Mouse (Mus musculus): ENCODE measurements at regions not wholly inside any gene's neighbourhood (a gene's known extent, or its start where the extent isn't known, plus 50 kb on each side); places are given as distances from the start of the nearest gene placed in this dataset.
"Not testable (repeated sequence)": the region's sequence is repeated elsewhere in the genome, so short reads cannot be mapped to it uniquely, and the experiment has no call there.

GRCm38 (mm10) chr2:149283274-149283673, 121.6 kb upstream of the Cst10 start:
- no peak for TF ChIP-seq CTCF (IDR thresholded peaks at IDR 0.05)
- TF ChIP-seq POLR2A (IDR thresholded peaks at IDR 0.05; ENCODE audit: insufficient read depth, low read depth, low read length): no peak
- no peak for TF ChIP-seq EP300 (IDR thresholded peaks at IDR 0.05; ENCODE audit: insufficient read depth, low read depth, low read length)
- H3K4me1 ChIP-seq (ENCODE audit: control insufficient read depth, insufficient read depth, low read length): no peaks in the 10 kb centered on the region
- no peak overlapping the region for H3K4me3 ChIP-seq
- no peaks in the 10 kb centered on the region for H3K36me3 ChIP-seq (ENCODE audit: control insufficient read depth, insufficient read depth, low read length)
- H3K79me2 ChIP-seq (replicated peaks; ENCODE audit: control insufficient read depth, insufficient read depth, low read length): no peaks in the 10 kb centered on the region
- 69% methylated on average over 5 of the region's 5 CpGs for WGBS
- no peak overlapping the region for H3K9ac ChIP-seq (ENCODE audit: low read depth, low read length)
- intact Hi-C loops (cut with DNase I): no loop called here
- no peaks in the 10 kb centered on the region for H3K27me3 ChIP-seq (ENCODE audit: control insufficient read depth, insufficient read depth, low read length)
- H3K27ac ChIP-seq: no peak overlapping the region
- DNase-seq: no peak

DNA sequence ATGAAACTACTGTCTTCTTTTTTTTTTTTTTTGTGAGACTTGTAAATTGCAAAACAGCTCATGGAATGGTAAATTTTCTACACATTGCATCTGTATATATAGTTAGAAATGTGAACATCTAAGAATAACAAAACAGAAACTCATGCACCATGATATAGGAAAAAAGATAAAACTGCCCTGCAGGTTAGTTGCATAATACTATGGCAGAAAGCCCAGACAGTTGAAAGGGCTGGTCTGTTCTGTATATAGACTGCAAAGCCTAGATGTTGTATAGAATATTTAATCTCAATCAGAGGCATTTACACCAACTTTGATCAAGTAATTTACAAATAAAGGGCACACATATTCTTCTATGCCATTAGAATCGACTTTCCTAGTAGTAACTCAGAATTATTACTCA, 120.7 kb upstream of the Cst10 start:
- Histone ChIP-seq H3K27ac (no peak overlapping the region), H3K9ac (ENCODE audit: low read depth, low read length) (no peak overlapping the region), H3K79me2 (replicated peaks; ENCODE audit: control insufficient read depth, insufficient read depth, low read length) (no peaks in the 10 kb centered on the region), H3K4me1 (ENCODE audit: control insufficient read depth, insufficient read depth, low read length) (no peaks in the 10 kb centered on the region), H3K4me3 (no peak overlapping the region), H3K36me3 (ENCODE audit: control insufficient read depth, insufficient read depth, low read length) (no peaks in the 10 kb centered on the region), H3K27me3 (ENCODE audit: control insufficient read depth, insufficient read depth, low read length) (no peaks in the 10 kb centered on the region)
- intact Hi-C loops (cut with DNase I): no loop called here
- 41% methylated on average over 1 of the region's 1 CpGs for WGBS
- TF ChIP-seq CTCF (IDR thresholded peaks at IDR 0.05) (no peak), EP300 (IDR thresholded peaks at IDR 0.05; ENCODE audit: insufficient read depth, low read depth, low read length) (no peak), POLR2A (IDR thresholded peaks at IDR 0.05; ENCODE audit: insufficient read depth, low read depth, low read length) (no peak)
- no peak for DNase-seq

DNA sequence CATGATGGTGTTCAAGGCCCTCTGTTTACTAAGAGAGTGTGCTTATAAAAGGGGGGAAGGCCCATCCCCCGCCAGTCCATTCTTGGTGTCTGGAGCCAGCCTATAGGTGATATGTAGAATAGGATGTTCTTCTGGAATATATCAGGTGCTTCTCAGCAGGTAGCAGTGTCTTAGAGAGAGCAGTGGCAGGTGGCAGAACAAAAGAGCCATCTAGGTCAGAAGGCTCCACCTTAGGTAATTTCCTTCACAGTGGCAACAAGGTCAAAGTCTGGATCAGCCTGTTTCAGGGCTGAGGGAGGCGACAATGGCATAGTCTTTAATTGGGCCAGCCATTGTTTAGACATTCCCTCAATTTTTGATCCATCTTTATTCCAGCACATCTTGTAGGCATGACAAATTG, 107.9 kb upstream of the Cst10 start:
- intact Hi-C loops (cut with DNase I): not testable (repeated sequence)

DNA sequence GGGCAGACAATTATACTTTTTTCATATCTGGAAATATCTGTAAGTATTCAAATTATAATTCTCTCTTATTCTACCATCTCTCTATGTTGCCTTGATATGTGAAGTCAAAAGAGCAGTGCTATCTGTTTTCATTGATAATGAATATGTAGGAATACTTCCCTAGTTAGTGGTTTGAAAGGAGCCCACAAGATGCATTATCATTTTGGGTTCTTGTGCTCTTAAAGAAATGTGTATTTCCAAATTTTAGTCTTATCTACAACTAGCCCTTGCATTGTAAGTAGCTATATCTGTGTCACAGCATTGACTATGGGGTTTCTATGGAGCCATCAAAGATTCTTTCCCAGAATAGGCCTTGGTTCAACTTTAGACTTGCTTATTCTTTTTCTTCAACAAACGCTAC, 99.3 kb upstream of the Cst10 start:
- TF ChIP-seq POLR2A (IDR thresholded peaks at IDR 0.05; ENCODE audit: insufficient read depth, low read depth, low read length) (no peak), CTCF (IDR thresholded peaks at IDR 0.05) (no peak)

More for the DNA sequence above, 107.9 kb upstream of the Cst10 start:
- H3K27me3 ChIP-seq (ENCODE audit: control insufficient read depth, insufficient read depth, low read length); H3K4me3 ChIP-seq; H3K9ac ChIP-seq (ENCODE audit: low read depth, low read length); DNase-seq; H3K4me1 ChIP-seq (ENCODE audit: control insufficient read depth, insufficient read depth, low read length); H3K27ac ChIP-seq; H3K36me3 ChIP-seq (ENCODE audit: control insufficient read depth, insufficient read depth, low read length); H3K79me2 ChIP-seq (replicated peaks; ENCODE audit: control insufficient read depth, insufficient read depth, low read length): not testable (repeated sequence)
- WGBS: 72% methylated on average over 2 of the region's 2 CpGs

GRCm38 (mm10) chr2:149350239-149350811, 54.5 kb upstream of the Cst10 start:
- Histone ChIP-seq H3K27ac (no peak overlapping the region), H3K9ac (ENCODE audit: low read depth, low read length) (no peak overlapping the region), H3K4me1 (ENCODE audit: control insufficient read depth, insufficient read depth, low read length) (no peaks in the 10 kb centered on the region), H3K79me2 (replicated peaks; ENCODE audit: control insufficient read depth, insufficient read depth, low read length) (no peaks in the 10 kb centered on the region), H3K36me3 (ENCODE audit: control insufficient read depth, insufficient read depth, low read length) (no peaks in the 10 kb centered on the region), H3K4me3 (no peak overlapping the region), H3K27me3 (ENCODE audit: control insufficient read depth, insufficient read depth, low read length) (no peaks in the 10 kb centered on the region)
- DNase-seq: no peak
- WGBS: 9% methylated on average over 3 of the region's 3 CpGs
- intact Hi-C loops (cut with DNase I): loop anchor here (1.0 kb wide), 1 partner anchor 749 kb away; no protein-coding TSS in a partner anchor
- TF ChIP-seq EP300 (IDR thresholded peaks at IDR 0.05; ENCODE audit: insufficient read depth, low read depth, low read length): no peak
- peak; percentile 68 for TF ChIP-seq CTCF (IDR thresholded peaks at IDR 0.05)
- no peak for TF ChIP-seq POLR2A (IDR thresholded peaks at IDR 0.05; ENCODE audit: insufficient read depth, low read depth, low read length)

More for the DNA sequence above, 99.3 kb upstream of the Cst10 start:
- Histone ChIP-seq H3K4me1 (ENCODE audit: control insufficient read depth, insufficient read depth, low read length) (no peaks in the 10 kb centered on the region), H3K27ac (no peak overlapping the region), H3K27me3 (ENCODE audit: control insufficient read depth, insufficient read depth, low read length) (no peaks in the 10 kb centered on the region), H3K4me3 (no peak overlapping the region), H3K9ac (ENCODE audit: low read depth, low read length) (no peak overlapping the region), H3K79me2 (replicated peaks; ENCODE audit: control insufficient read depth, insufficient read depth, low read length) (no peaks in the 10 kb centered on the region), H3K36me3 (ENCODE audit: control insufficient read depth, insufficient read depth, low read length) (no peaks in the 10 kb centered on the region)
- WGBS: 63% methylated on average over 1 of the region's 1 CpGs
- intact Hi-C loops (cut with DNase I): no loop called here
- no peak for DNase-seq
